Mouse (Mus musculus) monocyte, adult 2 months (primary cell): ENCODE results near the gene Sema3b.
"Not testable (repeated sequence)": the region's sequence is repeated elsewhere in the genome, so short reads cannot be mapped to it uniquely, and the experiment has no call there.

Experiments used
- DNase-seq, 2 experiments: peaks; one replicate each; pipeline ENCODE4 v3.0.0; 2022; ENCODE audit warnings: low spot score in 2 of 2, low read depth in 1 of 2

Sema3b gene

DNA sequence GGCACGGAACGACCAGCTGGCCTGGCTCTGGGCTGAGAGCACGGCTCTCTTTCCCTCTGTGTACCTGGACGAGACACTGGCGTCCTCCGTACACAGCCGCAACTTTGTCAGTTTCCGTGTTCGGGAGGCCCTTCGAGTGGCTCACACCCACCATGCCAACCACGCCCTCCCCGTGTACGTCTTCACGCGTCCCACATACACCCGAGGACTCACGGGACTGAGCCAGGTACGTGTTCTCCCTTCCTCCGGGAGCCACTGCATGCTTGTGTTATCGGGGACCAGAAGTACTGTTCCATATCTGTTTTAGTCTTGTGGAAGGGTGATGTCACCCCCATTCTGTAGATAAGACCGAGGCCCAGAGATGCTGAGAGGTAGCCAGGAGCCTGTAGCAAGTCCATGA lies 38.2 kb downstream of the Sema3b start:
- no peak for DNase-seq

DNA sequence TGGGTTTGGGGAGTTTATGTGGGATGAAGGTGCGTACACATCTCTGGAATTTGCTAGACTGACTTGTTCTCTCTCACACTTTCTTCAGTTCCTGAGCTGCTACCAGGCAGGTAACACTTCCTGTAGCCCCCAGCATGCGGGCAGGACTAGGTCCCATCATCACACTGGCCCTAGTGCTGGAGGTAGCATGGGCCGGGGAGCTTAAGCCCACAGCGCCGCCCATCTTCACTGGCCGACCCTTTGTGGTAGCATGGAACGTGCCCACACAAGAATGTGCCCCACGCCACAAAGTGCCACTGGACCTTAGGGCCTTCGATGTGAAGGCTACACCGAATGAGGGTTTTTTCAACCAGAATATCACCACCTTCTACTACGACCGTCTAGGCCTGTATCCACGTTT lies 39.0 kb downstream of the Sema3b start:
- no peak for DNase-seq

DNA sequence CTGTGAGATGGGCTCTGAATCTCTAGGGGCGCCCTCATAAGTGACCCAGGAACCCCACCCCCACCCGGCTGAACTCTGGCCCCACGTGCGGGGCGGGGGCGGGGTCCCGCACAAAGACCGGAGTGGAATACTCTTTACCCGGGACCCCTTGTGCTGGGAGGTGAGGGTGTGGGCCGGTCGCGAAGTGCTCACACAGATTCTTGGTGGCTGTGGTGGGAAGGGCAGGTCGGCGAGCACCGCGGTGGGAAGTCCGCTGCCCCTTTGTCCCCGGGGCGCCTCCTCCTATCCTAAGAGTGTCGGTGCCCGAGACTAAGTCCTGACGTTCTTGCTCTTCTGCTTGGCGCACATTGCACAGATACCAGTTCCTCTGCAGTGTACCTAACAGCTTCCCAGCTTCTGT lies 39.8 kb downstream of the Sema3b start:
- no peak for DNase-seq

DNA sequence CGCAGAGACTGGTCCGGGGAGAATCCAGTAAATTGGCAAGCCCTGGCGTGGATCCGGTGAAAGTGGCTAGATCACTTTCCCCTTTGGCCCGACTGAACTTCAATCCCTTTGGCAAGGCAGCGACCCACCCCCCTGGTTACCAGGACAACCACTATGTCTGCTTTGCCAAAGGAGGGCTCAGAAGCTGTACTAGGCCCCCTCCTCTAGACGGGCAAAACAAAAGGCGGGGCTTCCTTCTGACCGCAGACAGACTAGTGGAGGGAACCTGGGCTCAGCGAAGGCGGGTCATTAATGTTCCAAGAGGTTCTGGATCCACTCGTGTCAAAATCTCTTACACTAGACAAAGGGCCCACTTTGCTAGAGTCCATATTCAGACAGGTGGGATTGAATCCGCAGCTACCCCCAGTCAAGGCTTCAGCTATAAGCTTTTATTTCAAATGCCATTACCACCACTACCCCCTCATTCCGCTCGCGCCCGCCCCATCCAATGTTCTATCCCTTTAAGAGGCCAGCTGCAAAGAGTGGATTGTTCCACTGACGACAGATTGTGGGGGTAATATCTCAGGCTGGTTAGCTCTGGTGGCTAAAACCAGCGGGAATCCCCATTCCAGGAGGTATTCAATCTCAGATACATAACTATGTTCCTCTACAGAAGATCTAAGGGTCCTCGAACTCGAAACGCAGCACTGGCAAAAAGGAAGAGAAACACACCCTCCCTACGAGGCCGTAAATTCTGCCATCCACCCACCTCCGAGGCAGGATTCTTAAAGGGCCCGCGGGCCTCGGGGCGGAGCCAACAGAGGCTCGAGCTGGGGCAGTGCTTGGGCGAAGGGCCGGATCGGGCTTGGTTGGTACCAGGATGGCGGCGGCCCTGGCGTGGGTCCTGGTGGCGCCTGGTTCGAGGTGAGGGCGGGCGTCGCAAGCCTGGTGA lies 40.4 kb downstream of the Sema3b start:
- DNase-seq = peak in 1 of 2 experiments; percentile 64

DNA sequence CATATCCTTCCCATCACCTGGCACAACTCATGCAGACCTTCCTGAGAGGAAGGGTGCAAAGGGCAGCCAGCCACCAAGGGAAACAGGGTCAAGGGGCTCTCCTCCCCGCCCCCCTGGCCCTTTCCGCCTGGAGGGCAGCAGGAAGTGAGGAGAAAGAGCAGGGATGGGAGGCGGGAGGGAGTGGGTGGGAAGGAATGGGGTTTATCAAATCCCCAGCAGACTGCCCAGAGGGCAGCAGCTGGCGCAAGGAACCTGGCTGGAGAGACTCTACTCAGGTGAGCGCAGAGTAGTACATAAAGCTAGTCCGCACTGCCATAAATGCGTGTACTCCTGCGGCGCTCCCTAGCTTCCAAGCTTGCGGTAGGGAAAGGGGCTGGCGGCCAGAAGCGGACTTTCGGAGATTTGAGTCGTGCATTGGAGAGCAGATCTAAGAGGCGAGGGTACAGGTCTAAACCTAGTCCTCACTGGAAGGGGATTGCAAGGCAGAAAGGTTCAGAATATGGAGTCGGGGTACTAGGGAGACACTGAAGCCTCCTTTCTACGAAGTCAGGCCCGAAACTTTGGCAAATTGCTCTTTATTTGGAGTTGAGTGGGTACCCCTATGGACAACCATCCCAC lies 41.2 kb downstream of the Sema3b start, which contains the start of gene Hyal2:
TSS of gene Hyal2 (plus strand) at position 244 of the 618 bp plus-strand sequence.
- DNase-seq = no peak

DNA sequence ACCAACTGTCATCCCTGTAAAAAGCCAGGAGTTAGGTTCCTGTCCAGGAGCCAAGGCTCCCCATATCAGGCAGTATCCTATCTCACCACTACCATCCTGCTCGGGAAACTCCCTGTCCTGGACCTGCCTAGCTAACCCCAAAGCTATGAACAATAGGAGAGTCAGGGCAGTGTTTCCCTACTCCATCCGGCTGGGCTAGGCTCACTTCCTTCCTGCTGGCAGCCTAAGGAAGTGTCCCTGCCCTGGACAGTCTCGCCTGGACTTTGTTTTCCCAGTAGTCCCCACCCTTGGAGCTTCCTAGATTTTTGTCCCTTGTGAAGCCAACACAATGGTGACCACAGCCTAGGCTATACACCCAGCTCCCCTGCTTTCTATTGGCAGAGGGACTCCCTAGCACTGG lies 42.2 kb downstream of the Sema3b start:
- DNase-seq = no peak

DNA sequence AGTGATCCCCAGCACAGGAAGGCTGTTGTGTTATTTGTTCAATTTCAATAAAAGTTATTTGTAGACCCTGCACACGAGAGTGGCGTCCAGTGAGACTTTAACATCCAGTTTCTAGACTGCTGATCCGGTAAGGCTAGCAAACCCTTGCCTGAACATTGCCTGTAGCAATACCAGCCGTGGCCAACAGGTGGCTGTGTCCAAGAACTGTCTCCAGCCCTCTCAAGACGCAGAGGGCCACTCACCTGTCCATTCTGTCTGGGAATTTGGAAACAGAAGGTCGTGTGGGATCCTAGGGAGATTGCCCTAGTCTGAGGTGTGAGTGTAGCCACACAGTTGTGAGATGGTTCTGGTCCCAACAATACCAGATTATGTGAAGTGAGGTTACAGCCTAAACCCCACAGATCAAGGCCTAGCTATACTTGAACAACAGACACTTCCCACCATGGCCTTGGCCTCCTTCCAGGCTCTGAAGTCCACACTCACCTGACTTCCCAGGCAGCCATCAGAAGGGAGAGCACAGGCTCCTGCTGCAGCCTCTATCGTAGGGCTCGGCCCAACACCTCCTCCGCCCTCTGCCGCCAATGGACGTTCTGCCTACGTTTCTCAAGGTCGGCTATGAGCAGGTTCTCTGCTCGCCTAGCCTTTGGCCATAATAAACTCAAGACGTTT lies 42.9 kb downstream of the Sema3b start:
- peak in 1 of 2 experiments; percentile 61 for DNase-seq

DNA sequence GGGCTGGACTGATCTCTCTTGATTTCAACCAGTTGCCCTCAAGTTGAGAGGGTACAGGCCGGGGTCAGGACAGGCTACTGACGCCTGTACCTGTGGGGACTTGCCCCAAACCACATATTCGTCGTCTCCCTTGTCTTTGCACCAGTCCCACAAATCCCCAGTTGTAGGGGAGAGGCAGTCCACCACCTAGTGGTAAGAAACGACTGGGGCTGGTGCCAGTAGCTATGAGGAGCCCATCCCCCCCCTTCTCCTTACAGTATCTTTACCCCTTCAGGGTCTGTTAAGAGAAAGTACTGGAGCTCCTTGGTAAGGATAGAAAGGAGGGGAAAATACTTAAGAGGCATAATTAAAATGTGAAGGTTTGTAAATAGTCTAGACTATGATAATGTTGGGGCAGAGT lies 43.5 kb downstream of the Sema3b start:
- DNase-seq = not testable (repeated sequence)

DNA sequence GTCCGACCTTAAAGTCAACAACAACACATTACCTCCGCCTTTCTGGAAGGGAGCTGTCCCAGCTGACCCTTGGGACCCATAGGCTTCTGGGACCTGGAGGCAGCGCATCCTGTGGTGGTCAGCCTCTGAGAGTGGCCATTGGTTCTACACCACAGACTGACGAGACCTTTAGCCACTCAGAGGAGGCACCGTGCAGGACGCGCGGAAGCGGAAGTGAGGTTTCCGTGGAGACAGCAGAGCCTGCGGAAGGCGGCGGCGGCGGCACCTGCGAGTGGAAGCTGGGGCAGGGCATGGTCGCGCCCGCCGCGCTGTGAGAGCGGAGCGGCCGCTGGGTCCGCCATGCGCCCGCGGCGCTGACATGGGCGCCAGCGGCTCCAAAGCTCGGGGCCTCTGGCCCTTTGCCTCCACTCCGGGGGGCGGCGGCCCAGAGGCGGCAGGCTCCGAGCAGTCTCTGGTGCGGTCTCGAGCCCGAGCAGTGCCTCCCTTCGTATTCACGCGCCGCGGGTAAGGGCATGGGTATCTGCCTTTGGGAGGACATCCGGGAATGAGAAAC lies 45.9 kb downstream of the Sema3b start, which contains the start of gene Tusc2:
TSS of gene Tusc2 (plus strand) at position 227 of the 553 bp plus-strand sequence.
- DNase-seq = peak; percentile 81 to 85

DNA sequence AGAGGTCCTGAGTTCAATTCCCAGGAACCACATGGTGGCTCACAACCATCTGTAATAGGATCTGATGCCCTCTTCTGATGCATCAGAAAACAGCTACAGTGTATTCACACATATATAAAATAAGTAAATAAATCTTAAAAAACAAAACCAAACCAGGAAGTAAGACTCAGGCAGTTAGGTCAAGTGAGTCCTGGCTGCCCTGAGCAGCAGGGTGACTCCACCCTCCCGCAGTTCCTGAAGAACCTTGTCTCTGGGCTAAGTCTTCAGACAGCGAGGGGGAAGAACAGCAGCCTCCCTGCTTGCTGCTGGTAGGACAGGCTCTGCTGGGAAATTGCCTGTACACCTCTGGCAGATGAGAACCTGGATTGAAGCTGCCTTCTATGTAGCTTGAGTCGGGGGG lies 52.7 kb downstream of the Sema3b start:
- DNase-seq = no peak

DNA sequence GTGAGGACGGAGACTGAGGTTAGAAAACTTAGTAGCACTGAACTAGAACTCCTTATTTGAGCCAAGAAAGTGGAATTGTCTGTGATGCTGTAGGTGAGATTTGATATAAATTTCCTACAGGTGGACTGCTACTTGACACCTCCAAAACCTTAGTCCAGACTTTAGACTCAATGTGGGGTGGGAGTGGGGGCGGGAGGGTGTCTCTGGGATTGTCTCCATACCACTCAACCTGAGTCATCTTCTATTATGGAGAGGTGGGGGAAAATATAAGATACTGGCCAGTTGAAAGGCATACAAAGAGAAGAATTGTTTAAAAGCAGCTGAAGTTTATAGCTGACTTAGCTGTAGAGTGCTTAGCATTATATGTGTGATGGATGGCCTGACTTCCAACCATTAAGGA lies 53.3 kb downstream of the Sema3b start:
- DNase-seq = no peak

DNA sequence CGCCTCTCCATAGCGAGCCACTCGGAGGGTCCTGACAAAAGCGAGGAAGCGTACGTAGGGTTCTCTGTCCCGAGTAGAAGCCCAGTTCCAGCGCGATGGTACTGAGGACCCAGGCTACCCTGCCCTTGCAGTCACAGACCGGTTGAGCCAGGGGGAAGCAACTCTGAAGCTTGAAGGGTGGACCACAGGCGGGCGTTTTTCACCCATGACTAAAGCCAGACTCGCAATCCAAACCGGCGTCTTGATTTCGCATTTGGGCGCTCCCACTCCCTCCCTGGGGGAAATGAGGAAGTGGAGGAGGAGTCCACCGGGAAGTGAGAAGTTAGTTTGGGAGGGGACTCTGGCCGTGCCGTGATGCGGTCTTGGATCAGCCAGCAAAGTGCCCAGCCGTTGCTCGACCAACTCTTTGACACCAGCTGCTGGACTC lies 54.0 kb downstream of the Sema3b start:
- DNase-seq = peak; percentile 75 to 76

DNA sequence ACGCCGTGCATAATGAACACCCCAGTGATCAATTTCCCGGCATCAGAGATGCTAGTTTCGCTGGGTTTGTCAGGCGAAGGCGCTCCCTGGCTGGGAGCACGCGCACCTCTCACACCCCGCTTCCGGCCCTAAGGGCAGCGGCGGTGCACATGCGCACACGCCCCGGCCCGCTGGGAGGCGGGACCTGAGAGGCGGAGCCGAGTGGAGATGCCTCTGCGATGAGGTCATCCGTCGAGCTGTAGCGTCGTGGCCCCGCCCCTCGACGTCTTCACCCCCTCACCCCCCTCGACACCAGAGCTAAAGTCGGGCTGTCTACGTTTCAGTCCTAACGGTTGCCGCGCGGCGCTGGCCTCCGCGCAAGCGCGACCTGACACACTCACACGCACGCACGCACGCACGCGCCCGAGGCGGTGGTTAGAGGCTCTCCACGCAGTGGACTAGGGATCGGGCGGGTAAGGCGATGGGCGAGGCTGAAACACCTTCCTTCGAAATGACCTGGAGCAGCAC lies 54.7 kb downstream of the Sema3b start:
- peak; percentile 86 to 89 for DNase-seq

DNA sequence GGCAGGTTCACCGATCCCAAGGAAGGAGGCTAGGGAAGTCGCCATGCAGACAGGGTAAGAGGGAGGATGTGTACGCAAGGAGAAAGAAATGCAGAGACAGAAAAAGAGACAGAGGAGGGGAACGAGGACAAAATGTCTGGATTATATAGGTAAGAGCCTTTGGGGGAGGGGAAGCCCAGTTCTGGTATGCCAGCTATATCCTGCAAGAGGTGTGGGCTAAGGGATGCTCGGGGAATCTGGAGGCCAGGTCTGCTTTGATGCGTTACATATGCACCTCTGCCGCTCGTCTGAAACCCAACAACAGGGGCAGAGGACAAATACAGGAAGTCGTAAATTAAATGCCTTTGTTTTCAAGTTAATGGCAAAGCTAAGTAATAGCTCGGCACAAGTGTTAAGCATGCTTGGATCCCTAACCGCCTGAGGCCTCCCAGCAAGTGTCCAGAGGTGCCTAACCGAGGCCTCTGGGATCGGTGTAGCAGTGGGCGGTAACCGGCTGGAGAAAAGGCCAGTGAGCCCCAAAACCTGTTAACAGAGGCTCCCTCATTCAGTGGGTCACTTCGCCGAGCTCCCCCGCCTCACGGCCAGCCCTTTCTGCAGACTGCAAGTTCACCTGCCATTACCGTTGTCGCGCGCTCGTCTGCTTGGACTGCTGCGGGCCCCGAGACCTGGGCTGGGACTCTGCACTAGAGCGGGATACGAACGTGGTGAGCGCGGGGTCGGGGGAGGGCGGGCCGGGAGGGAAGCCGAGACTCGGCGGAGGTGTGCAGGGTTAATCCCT lies 55.3 kb downstream of the Sema3b start:
- DNase-seq = no peak

DNA sequence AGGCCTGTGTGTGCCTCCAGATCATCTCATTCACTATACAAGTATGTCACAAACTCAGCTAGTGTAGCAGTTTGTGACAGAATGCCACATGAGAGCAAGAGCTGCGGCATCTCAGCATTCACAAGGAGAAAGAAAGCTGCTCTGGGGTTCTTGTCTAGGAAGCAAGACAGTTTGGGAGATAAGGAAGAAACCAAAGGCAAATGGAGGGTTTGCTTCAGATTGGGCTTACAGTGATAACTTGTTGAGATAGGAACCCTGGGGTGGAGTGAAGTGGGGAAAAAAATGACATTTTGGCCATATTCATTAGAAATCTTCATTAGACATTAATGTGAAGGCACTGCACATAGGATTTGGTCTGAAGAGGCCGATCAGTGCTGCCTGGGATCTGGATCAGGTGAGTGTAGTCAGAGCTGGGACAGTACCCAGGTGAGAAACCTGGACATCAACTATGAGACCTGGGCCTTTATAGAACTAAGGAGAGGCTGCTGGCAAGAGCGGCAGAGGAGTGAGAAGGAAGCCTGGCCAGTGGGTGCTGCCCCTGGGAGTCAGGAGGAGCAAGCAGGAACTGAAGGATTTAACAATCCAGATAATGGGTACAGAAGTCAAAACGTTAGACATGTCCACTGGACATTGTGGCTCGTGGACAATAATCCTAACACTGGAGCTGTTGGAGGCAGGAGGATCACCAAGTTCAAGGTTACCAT lies 56.2 kb downstream of the Sema3b start:
- no peak for DNase-seq

DNA sequence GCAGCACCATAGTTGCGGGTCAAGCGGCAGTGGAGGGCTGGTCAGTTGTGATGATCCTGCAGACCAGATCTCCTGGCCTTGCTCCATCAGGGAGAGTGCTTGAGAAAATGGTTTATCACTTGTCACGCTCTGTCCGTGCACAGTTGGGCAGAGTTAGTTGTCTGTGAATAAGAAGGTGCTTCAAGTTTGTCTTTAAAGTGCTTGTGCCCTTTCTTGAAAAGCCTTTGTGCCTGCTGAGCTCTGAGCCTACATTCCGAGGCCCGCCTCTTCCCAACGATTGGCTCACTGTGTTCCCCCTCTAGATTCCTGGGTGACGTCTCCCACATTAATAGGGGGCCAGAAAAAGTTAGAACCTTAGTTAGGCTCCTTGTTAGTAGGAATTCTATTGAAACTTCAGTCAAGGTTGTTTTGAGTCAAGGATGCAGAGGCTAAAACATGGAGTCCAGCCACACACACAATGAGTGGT lies 57.1 kb downstream of the Sema3b start:
- no peak for DNase-seq

DNA sequence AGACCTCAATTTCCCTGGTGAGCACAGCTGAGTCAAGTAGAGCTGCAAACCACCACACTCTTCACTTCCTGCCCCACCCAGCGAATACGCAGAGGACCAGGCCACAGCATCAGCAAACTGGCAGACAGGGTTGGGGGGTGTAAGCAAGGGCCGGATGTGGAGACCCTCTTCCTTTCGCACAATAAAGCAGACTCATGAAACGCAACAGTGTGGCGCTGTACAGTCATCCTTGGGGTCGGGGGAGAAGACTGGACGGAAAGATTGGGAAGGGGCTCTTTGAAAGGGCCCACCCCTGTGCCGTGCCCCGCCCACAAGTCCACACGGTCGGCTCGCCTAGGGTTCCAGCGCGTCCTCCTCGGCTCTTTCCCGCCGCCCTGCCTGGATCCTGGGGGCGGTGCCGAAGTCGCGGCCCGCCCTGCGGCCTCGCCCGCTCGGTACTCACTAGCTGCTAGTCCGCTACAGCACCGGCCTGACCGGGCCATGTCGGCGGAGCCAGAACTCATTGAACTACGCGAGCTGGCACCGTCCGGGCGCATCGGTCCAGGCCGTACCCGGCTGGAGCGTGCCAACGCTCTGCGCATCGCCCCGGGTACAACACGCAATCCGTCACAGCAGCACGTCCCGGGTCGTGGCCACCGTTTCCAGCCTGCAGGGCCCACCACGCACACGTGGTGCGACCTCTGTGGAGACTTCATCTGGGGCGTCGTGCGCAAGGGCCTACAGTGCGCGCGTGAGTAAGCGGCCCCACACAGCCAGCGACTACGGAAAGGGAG lies 57.7 kb downstream of the Sema3b start, which contains the start of gene Rassf1:
TSS of gene Rassf1 (plus strand) at position 439 of the 773 bp plus-strand sequence.
- no peak for DNase-seq

DNA sequence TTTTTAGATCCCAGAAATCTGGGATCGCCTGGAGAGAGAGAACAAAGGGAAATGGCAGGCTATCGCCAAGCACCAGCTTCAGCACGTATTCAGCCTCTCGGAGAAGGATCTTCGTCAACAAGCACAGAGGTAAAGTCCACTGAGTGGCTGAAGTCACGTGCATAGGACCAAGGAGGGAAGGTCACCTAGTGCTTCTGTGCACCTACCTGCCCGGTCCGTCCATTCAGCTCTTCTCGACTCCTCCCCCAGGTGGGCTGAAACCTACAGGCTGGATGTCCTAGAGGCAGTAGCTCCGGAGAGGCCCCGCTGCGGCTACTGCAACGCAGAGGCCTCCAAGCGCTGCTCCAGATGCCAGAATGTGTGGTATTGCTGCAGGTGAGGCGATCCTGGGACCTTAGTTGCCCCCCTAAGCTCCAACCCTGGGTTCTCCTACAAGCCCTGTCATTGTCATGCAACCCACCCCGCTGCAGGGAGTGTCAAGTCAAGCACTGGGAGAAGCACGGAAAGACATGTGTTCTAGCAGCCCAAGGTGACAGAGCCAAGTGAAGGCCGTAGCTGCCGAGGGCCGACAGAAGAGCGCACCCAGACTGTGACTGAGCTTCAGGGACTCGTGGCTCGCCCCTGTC lies 58.4 kb downstream of the Sema3b start:
- DNase-seq = no peak
